Mouse (Mus musculus) ES-E14 (cell line): Measurements from ENCODE around the gene E130308A19Rik. TPM values are rescaled to one million over a fixed set of nuclear protein-coding genes. Genes with fewer than 3 reads are reported as not detected.

ENCODE experiments used
- DNase-seq: peaks from one replicate; pipeline ENCODE4 v3.0.0-alpha.2; 2013; ENCODE audit warnings: low read depth, low spot score
- H3K27ac ChIP-seq: 2 replicates; pipeline ENCODE4 v1.5.1; 2012; ENCODE audit warnings: low read depth, mild to moderate bottlenecking, low read length, moderate library complexity, mixed read lengths; ENCODE audit not compliant: poor library complexity, insufficient read depth, severe bottlenecking
- H3K36me3 ChIP-seq: 2 replicates; pipeline ENCODE4 v1.6.1; 2012; ENCODE audit warnings: mild to moderate bottlenecking, low read length, moderate library complexity, mixed read lengths; ENCODE audit not compliant: control insufficient read depth, poor library complexity, insufficient read depth, severe bottlenecking
- H3K4me1 ChIP-seq, 2 experiments: fragments of 150-350 bp in 1 of 2; sonication (generic) in 1 of 2; 2 replicates each; pipeline ENCODE4 v1.6.1; 2012; ENCODE audit warnings: low read length in 2 of 2, mild to moderate bottlenecking in 1 of 2, mixed read lengths in 1 of 2; ENCODE audit not compliant: control insufficient read depth in 2 of 2, insufficient read depth in 2 of 2, poor library complexity in 1 of 2
- H3K4me3 ChIP-seq, 2 experiments: fragments of 150-350 bp in 1 of 2; sonication (generic) in 1 of 2; 2 replicates each; pipeline ENCODE4 v1.5.1; 2012; ENCODE audit warnings: low read length in 2 of 2, low read depth in 1 of 2, mild to moderate bottlenecking in 1 of 2, mixed read lengths in 1 of 2; ENCODE audit not compliant: insufficient read depth in 1 of 2, poor library complexity in 1 of 2, severe bottlenecking in 1 of 2
- H3K9ac ChIP-seq: 2 replicates; pipeline ENCODE4 v1.6.1; 2012; ENCODE audit warnings: low read depth, mild to moderate bottlenecking, low read length, mixed read lengths; ENCODE audit not compliant: poor library complexity, insufficient read depth, severe bottlenecking
- H3K9me3 ChIP-seq: fragments of 150-350 bp; sonication (generic); 2 replicates; pipeline ENCODE4 v1.6.1; 2012; ENCODE audit warnings: low read depth, mild to moderate bottlenecking, low read length; ENCODE audit not compliant: control insufficient read depth, insufficient read depth
- CHD2 ChIP-seq: IDR thresholded peaks from 2 replicates; pipeline ENCODE4 v1.6.1; 2014; ENCODE audit warnings: mild to moderate bottlenecking, low read depth, low read length, inconsistent platforms
- HCFC1 ChIP-seq: IDR thresholded peaks from 2 replicates; pipeline ENCODE4 v1.6.1; 2012; ENCODE audit warnings: low read length, inconsistent platforms, borderline replicate concordance; ENCODE audit not compliant: insufficient read depth
- MAFK ChIP-seq: IDR thresholded peaks from 2 replicates; pipeline ENCODE4 v1.6.1; 2014; ENCODE audit warnings: mild to moderate bottlenecking, low read depth, low read length, inconsistent platforms; ENCODE audit not compliant: insufficient read depth
- ZC3H11A ChIP-seq: IDR thresholded peaks from 2 replicates; pipeline ENCODE4 v1.6.1; 2012; ENCODE audit warnings: low read depth, mild to moderate bottlenecking, inconsistent platforms, low read length, borderline replicate concordance
- ZNF384 ChIP-seq: IDR thresholded peaks from 2 replicates; pipeline ENCODE4 v1.6.1; 2012; ENCODE audit warnings: low read depth, low read length, inconsistent platforms
- in situ Hi-C, 2 experiments: fragments of 600-800 bp; cut with MboI; formaldehyde crosslinking; loops; one replicate each; pipeline ENCODE4 v1.15.1; 2025; ENCODE audit warnings: low sequenced_read_pairs in 2 of 2, inconsistent platforms in 1 of 2; ENCODE audit not compliant: unreplicated experiment in 2 of 2
- total RNA-seq: library from RNA; depleted of rRNA; stranded (reverse); fragments of 300-350 nt; gene quantifications from 2 replicates; pipeline ENCODE4 v1.2.3, GENCODE M21; 2012; rRNA removed

E130308A19Rik gene
- 14.6 and 14.9 TPM in 2 replicates for total RNA-seq

DNA sequence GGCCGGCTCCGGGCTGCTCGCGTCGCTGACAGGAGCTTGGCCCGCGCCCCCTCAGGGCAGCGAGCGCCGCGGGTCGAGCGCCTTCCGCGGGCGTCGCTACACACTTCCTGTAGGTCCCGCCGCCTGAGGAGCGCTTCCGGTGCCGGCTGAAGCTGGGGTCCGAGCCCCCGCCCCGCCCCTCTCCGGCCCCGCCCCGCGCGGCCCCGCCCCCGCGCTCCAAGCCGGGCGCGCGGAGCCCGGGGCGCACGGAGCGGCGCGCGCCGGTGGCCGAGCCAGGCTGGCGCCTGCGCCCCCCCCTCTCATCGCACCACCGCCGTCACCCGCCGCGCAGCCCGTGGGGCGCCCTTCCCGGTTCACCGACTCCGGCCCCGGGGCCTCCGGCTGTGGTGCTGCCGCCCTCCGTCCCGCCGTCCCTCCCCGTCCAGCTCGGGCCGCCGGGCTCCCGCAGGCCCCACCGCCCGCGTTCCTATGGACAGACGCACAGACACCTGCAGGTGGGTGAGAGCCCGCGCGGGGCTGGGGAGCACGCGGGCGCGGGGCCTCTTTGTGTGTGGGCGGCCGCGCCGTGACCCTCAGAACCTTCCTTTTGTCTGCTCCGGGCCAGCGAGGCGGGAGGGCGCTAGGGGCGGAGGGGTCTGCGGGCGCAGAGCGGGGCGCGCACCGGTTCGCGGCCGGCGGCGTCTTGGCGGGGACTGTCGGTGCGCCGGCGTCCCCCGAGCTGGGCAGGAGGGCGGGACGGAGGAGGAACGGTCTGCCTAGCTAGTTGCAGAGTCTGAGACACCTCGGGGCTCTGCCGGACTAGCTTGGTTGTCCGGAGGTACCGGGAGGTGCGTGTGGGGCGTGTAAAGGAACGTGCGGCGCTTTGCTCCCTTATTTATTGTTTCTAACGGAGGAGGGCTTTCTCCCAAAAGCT is at the start of gene E130308A19Rik:
Gene E130308A19Rik, plus strand, starts transcription at position 214 of the 913 bp plus-strand sequence.
- Histone ChIP-seq H3K36me3 (no peaks in the 10 kb centered on the region), H3K4me1 (0 out of 4 replicates have a peak, but pooled peaks cover 0 to 1% of the 10 kb centered on the region in 2 experiments), H3K9me3 (no peaks in the 10 kb centered on the region), H3K9ac (peak within 1 kb of the TSS; percentile 95), H3K4me3 (peak within 1 kb of the TSS; percentile 96 to 97), H3K27ac (peak within 1 kb of the TSS; percentile 45; the same call in 1 of the 2 replicates)
- in situ Hi-C loops, result no loop called here
- TF ChIP-seq ZC3H11A (no peak), ZNF384 (no peak), HCFC1 (peak; percentile 60; the same call in 1 of the 2 replicates), MAFK (no peak)
- peak; percentile 62 for DNase-seq

DNA sequence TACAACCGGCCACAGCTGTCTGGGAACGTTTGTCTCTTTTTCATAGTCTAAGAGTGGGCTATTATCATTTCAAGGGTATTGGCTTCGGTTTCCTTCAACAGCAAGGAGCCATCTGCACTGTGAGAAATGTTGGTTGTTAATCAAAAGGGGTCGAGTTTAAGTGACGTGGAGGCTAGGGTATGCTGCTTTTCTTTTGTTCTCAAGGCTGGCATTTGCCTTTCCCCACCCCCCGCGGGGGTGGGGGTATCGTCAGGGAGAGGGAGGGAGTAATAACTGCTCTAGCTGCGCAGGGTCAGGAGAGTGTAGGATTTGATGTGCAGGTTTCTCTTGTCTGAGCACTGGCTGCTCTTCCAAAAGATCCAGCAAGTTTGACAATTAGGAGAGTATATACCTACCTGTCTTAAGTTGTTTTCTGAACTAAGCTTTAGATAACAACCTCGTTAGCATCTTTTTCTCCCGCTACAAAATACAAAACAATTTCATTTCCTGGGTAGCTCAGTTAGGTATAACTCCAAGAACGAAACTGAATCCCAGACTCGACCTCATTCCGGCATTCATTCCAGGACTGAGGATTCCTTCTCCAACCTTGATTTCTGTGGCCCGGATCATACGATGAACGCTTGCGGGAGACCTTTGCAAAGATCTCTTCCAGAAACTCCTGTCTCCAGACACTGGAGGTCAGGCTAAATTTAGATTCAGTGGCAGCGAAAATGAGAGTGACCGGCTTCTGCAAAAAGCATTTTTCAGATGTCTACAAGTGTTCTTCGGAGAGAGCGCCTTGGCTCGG is 45.3 kb upstream of the E130308A19Rik start:
- no peak; the same call in 1 of the 2 replicates for TF ChIP-seq HCFC1
- no peak for TF ChIP-seq CHD2
- no peak for TF ChIP-seq MAFK
- no peak for TF ChIP-seq ZNF384
- TF ChIP-seq ZC3H11A, result no peak
- no peak for DNase-seq
- Histone ChIP-seq H3K4me3 (peak overlapping the region; percentile 66 to 77), H3K9me3 (no peaks in the 10 kb centered on the region), H3K9ac (peak overlapping the region; percentile 69), H3K4me1 (peaks cover 0 to 5% of the 10 kb centered on the region in 2 experiments; a peak in 2 of 4 replicates), H3K36me3 (no peaks in the 10 kb centered on the region), H3K27ac (no peak overlapping the region)
- in situ Hi-C loops, result loop anchor here in 1 of 2 experiments (25.0 kb wide), 1 partner anchor 468 kb away; no protein-coding TSS in a partner anchor

DNA sequence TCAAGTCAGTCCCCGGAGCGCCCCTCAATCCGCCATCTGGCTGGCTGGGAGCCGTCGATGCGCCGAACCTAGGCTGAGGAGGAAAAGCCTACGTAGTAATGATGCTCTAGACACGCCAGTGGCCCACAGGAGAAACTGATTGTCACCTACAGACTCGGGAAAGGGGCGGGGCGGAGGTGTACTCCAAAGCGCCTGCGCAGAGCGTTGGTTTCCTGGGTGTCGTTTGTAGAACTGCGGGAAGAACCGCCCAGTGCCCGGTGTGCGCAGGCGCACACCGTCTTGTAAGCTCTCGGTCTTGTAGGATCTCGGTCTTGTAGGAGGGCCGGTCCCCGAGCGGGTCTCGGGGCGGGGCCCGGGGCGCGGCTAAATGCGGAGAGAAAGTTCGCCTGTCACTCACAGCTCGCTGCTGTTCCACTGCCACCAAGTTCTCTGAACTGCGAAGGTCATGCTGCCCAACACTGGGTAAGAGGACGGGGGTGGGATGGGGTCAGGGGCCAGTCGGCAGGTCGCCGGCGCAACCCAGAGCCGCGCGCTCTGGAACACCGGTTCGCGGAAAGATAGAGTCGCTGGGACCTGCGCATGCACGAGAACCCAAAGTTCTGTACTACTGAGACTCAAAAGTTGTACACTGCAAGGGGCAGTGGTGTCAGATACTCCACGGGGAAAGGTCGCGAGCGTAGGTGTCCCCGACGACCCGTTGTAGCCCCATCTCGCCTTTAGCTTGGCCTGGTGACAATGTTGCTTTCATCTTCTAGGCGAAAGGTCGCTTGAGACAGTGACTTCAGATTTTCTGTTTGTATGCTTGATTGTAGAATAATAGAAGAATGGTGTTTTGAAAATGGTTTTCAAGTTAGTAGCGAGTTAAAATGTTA is 44.5 kb upstream of the E130308A19Rik start, which contains the start of gene Hsdl2:
Gene Hsdl2, plus strand, starts transcription at position 250 of the 872 bp plus-strand sequence.
- in situ Hi-C loops, result loop anchor here in 1 of 2 experiments (25.0 kb wide), 1 partner anchor 469 kb away; no protein-coding TSS in a partner anchor
- Histone ChIP-seq H3K27ac (no peak within 1 kb of the TSS), H3K9me3 (no peaks in the 10 kb centered on the region), H3K36me3 (no peaks in the 10 kb centered on the region), H3K9ac (peak within 1 kb of the TSS; percentile 83), H3K4me1 (peaks cover 0 to 5% of the 10 kb centered on the region in 2 experiments; a peak in 2 of 4 replicates), H3K4me3 (peak within 1 kb of the TSS; percentile 77 to 97)
- no peak for TF ChIP-seq MAFK
- TF ChIP-seq ZNF384, result no peak
- no peak for TF ChIP-seq CHD2
- TF ChIP-seq ZC3H11A, result no peak
- no peak for TF ChIP-seq HCFC1
- DNase-seq, result peak; percentile 100
